Mouse (Mus musculus) MEL (cell line): ENCODE results near the gene Tmem266. TPM values are rescaled to one million over a fixed set of nuclear protein-coding genes. Genes with fewer than 3 reads are reported as not detected.

Source experiments
- DNase-seq: peaks from one replicate; pipeline ENCODE4 v3.0.0; 2011; ENCODE audit warnings: low read depth, low spot score
- H3K27ac ChIP-seq: 2 replicates; pipeline ENCODE4 v1.5.1; 2012; ENCODE audit warnings: low read depth, mild to moderate bottlenecking, control low read depth, low read length, moderate library complexity; ENCODE audit not compliant: control insufficient read depth
- H3K27me3 ChIP-seq, 2 experiments: fragments of 150-350 bp in 1 of 2; sonication (generic) in 1 of 2; 2 replicates each; pipeline ENCODE4 v1.6.1; 2012; ENCODE audit warnings: low read length in 2 of 2, mild to moderate bottlenecking in 2 of 2, improper control_type of control experiment in 1 of 2, moderate library complexity in 1 of 2; ENCODE audit not compliant: insufficient read depth in 2 of 2, control insufficient read depth in 1 of 2
- H3K36me3 ChIP-seq, 2 experiments: 2 replicates each; pipeline ENCODE4 v1.6.1; 2012 to 2014; ENCODE audit warnings: low read length in 2 of 2, improper control_type of control experiment in 1 of 2, inconsistent platforms in 1 of 2, mild to moderate bottlenecking in 1 of 2; ENCODE audit not compliant: insufficient read depth in 2 of 2, control insufficient read depth in 1 of 2
- H3K4me1 ChIP-seq, 2 experiments: fragments of 150-350 bp in 1 of 2; sonication (generic) in 1 of 2; 2 replicates each; pipeline ENCODE4 v1.6.1; 2012; ENCODE audit warnings: low read length in 2 of 2, improper control_type of control experiment in 1 of 2, mild to moderate bottlenecking in 1 of 2; ENCODE audit not compliant: insufficient read depth in 2 of 2, control insufficient read depth in 1 of 2
- H3K4me3 ChIP-seq, 2 experiments: fragments of 150-350 bp in 1 of 2; sonication (generic) in 1 of 2; 2 replicates each; pipeline ENCODE4 v1.5.1; 2012; ENCODE audit warnings: low read depth in 2 of 2, low read length in 2 of 2, mild to moderate bottlenecking in 2 of 2, moderate library complexity in 2 of 2, control low read depth in 1 of 2, improper control_type of control experiment in 1 of 2; ENCODE audit not compliant: control insufficient read depth in 1 of 2, insufficient read depth in 1 of 2
- H3K79me2 ChIP-seq: 2 replicates; pipeline ENCODE4 v1.6.1; 2012; ENCODE audit warnings: mild to moderate bottlenecking, low read length, moderate library complexity; ENCODE audit not compliant: control insufficient read depth, poor library complexity, insufficient read depth
- H3K9ac ChIP-seq: 2 replicates; pipeline ENCODE4 v1.6.1; 2012; ENCODE audit warnings: low read depth, mild to moderate bottlenecking, control low read depth, low read length, moderate library complexity; ENCODE audit not compliant: control insufficient read depth, poor library complexity, severe bottlenecking
- H3K9me3 ChIP-seq: fragments of 150-350 bp; sonication (generic); replicated peaks from 2 replicates; pipeline ENCODE4 v1.6.1; 2012; ENCODE audit warnings: mild to moderate bottlenecking, low read length, improper control_type of control experiment, moderate library complexity; ENCODE audit not compliant: insufficient read depth
- CHD1 ChIP-seq: IDR thresholded peaks from 2 replicates; pipeline ENCODE4 v1.6.1; 2012; ENCODE audit warnings: low read depth, mild to moderate bottlenecking, inconsistent platforms, low read length, improper control_type of control experiment
- E2F4 ChIP-seq: IDR thresholded peaks from 2 replicates; pipeline ENCODE4 v1.6.1; 2011; ENCODE audit warnings: low read depth, low read length, improper control_type of control experiment, borderline replicate concordance
- ETS1 ChIP-seq: IDR thresholded peaks from 2 replicates; pipeline ENCODE4 v1.6.1; 2012; ENCODE audit warnings: low read depth, mild to moderate bottlenecking, inconsistent platforms, low read length, improper control_type of control experiment, moderate library complexity
- GABPA ChIP-seq: IDR thresholded peaks from 2 replicates; pipeline ENCODE4 v1.6.1; 2012; ENCODE audit warnings: low read depth, mild to moderate bottlenecking, inconsistent platforms, low read length, improper control_type of control experiment, moderate library complexity
- MAFK ChIP-seq: IDR thresholded peaks from 2 replicates; pipeline ENCODE4 v1.6.1; 2011; ENCODE audit warnings: low read depth, mild to moderate bottlenecking, low read length, improper control_type of control experiment, borderline replicate concordance
- MAZ ChIP-seq: IDR thresholded peaks from 2 replicates; pipeline ENCODE4 v1.6.1; 2012; ENCODE audit warnings: low read depth, mild to moderate bottlenecking, inconsistent platforms, low read length, improper control_type of control experiment
- MXI1 ChIP-seq: IDR thresholded peaks from 2 replicates; pipeline ENCODE4 v1.6.1; 2011; ENCODE audit warnings: mild to moderate bottlenecking, low read depth, low read length, improper control_type of control experiment
- MYB ChIP-seq: IDR thresholded peaks from 2 replicates; pipeline ENCODE4 v1.6.1; 2011; ENCODE audit warnings: mild to moderate bottlenecking, low read depth, low read length, improper control_type of control experiment
- MYC ChIP-seq: IDR thresholded peaks from 2 replicates; pipeline ENCODE4 v1.6.1; 2011; ENCODE audit warnings: low read depth, mild to moderate bottlenecking, low read length, improper control_type of control experiment, moderate library complexity
- NELFE ChIP-seq: IDR thresholded peaks from 2 replicates; pipeline ENCODE4 v1.6.1; 2011; ENCODE audit warnings: low read depth, low read length, improper control_type of control experiment
- NRF1 ChIP-seq: IDR thresholded peaks from 2 replicates; pipeline ENCODE4 v1.6.1; 2014; ENCODE audit warnings: low read depth, mild to moderate bottlenecking, inconsistent platforms, low read length, improper control_type of control experiment, moderate library complexity; ENCODE audit not compliant: poor library complexity, insufficient read depth, severe bottlenecking
- POLR2A ChIP-seq, 2 experiments: IDR thresholded peaks; 2 replicates each; pipeline ENCODE4 v1.6.1; 2011 to 2012; ENCODE audit warnings: low read length in 2 of 2, mild to moderate bottlenecking in 2 of 2, control low read depth in 1 of 2, improper control_type of control experiment in 1 of 2, low read depth in 1 of 2, moderate library complexity in 1 of 2; ENCODE audit not compliant: control insufficient read depth in 1 of 2, insufficient read depth in 1 of 2, poor library complexity in 1 of 2
- POLR2AphosphoS2 ChIP-seq: IDR thresholded peaks from 2 replicates; pipeline ENCODE4 v1.6.1; 2011; ENCODE audit warnings: low read length, improper control_type of control experiment
- POLR2AphosphoS5 ChIP-seq: IDR thresholded peaks from 2 replicates; pipeline ENCODE4 v1.6.1; 2012; ENCODE audit warnings: low read depth, borderline replicate concordance, mild to moderate bottlenecking, inconsistent platforms, low read length, moderate library complexity, mixed read lengths
- RAD21 ChIP-seq: IDR thresholded peaks from 2 replicates; pipeline ENCODE4 v1.6.1; 2011; ENCODE audit warnings: mild to moderate bottlenecking, low read depth, low read length, improper control_type of control experiment
- RCOR1 ChIP-seq: IDR thresholded peaks from 2 replicates; pipeline ENCODE4 v1.6.1; 2012; ENCODE audit warnings: low read depth, mild to moderate bottlenecking, inconsistent platforms, low read length, improper control_type of control experiment
- TCF12 ChIP-seq: IDR thresholded peaks from 2 replicates; pipeline ENCODE4 v1.6.1; 2014; ENCODE audit warnings: low read depth, mild to moderate bottlenecking, inconsistent platforms, low read length, improper control_type of control experiment, moderate library complexity
- UBTF ChIP-seq: IDR thresholded peaks from 2 replicates; pipeline ENCODE4 v1.6.1; 2012; ENCODE audit warnings: low read depth, mild to moderate bottlenecking, inconsistent platforms, low read length, improper control_type of control experiment, moderate library complexity, borderline replicate concordance; ENCODE audit not compliant: insufficient read depth
- USF1 ChIP-seq: IDR thresholded peaks from 2 replicates; pipeline ENCODE4 v1.6.1; 2014; ENCODE audit warnings: low read depth, mild to moderate bottlenecking, inconsistent platforms, low read length, improper control_type of control experiment, moderate library complexity
- USF2 ChIP-seq, 2 experiments: IDR thresholded peaks; 2 replicates each; pipeline ENCODE4 v1.6.1; 2011 to 2012; ENCODE audit warnings: improper control_type of control experiment in 2 of 2, low read length in 2 of 2, borderline replicate concordance in 1 of 2, inconsistent platforms in 1 of 2, low read depth in 1 of 2, mild to moderate bottlenecking in 1 of 2; ENCODE audit not compliant: insufficient read depth in 1 of 2
- ZC3H11A ChIP-seq: IDR thresholded peaks from 2 replicates; pipeline ENCODE4 v1.6.1; 2012; ENCODE audit warnings: low read depth, mild to moderate bottlenecking, inconsistent platforms, low read length, improper control_type of control experiment
- ZMIZ1 ChIP-seq: IDR thresholded peaks from 2 replicates; pipeline ENCODE4 v1.6.1; 2012; ENCODE audit warnings: low read depth, mild to moderate bottlenecking, inconsistent platforms, low read length, improper control_type of control experiment, moderate library complexity
- ZNF384 ChIP-seq: IDR thresholded peaks from 2 replicates; pipeline ENCODE4 v1.6.1; 2012; ENCODE audit warnings: low read depth, mild to moderate bottlenecking, inconsistent platforms, low read length, improper control_type of control experiment
- polyA plus RNA-seq, 2 experiments: library from polyadenylated mRNA; stranded (reverse) in 1 of 2; unstranded in 1 of 2; fragments of >175 nt in 1 of 2; fragments of >200 nt in 1 of 2; gene quantifications; 2 replicates each; pipeline versions ENCODE4 v1.2.1 to v1.2.4; 2012; ENCODE audit warnings: low replicate concordance in 2 of 2, low read depth in 1 of 2; ENCODE audit not compliant: insufficient read length in 2 of 2, insufficient read depth in 1 of 2, missing spikeins in 1 of 2
- total RNA-seq: library from RNA; depleted of rRNA; stranded (reverse); fragments of 300-350 nt; gene quantifications from 2 replicates; pipeline ENCODE4 v1.2.3, GENCODE M21; 2012

Tmem266 gene
- total and polyA plus RNA-seq, 3 experiments = not detected

- no peak overlapping the region for H3K27ac ChIP-seq
- no peaks in the 10 kb centered on the region for H3K9me3 ChIP-seq
- H3K27me3 ChIP-seq = peaks cover 5 to 7% of the 10 kb centered on the region in 2 experiments; a peak in 3 of 4 replicates
- peak; percentile 36 for DNase-seq
- no peak overlapping the region; a peak in 1 of 4 replicates for H3K4me3 ChIP-seq
- TF ChIP-seq POLR2A (IDR thresholded peaks at IDR 0.05; ENCODE audit: control insufficient read depth in 1 of 2, insufficient read depth in 1 of 2, low read depth in 1 of 2, low read length in 2 of 2, poor library complexity in 1 of 2) (no peak), MAFK (no peak), TCF12 (no peak), MYB (no peak), CHD1 (no peak), MAZ (no peak), E2F4 (no peak), POLR2AphosphoS2 (no peak)
- no peaks in the 10 kb centered on the region; a peak in 1 of 4 replicates for H3K4me1 ChIP-seq
- no peaks in the 10 kb centered on the region for H3K36me3 ChIP-seq
- no peaks in the 10 kb centered on the region for H3K79me2 ChIP-seq
- H3K9ac ChIP-seq = no peak overlapping the region
Observed at GRCm38 (mm10) chr9:55411154-55411553, 84.4 kb downstream of the Tmem266 start.

DNA sequence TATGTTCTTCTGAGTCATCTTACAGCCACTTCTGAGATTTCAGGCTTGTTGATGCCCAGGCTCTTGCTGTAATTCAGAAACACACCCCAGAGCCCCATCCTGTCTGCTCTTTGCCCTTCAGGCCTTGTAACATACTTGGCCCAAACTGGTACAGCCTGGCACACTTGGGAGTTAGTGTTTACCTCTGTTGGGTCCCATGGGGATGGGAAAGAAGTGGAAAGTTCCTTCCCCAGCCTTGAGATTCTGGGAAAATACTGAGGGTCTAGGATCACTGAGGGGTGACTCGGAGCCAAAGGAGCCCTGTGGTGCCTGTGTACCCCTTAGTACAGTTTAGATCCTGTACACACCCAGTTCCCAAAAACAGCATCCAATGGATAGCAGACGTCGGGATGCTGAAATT, 95.1 kb downstream of the Tmem266 start:
- no peak for DNase-seq
- H3K9ac ChIP-seq = no peak overlapping the region
- no peaks in the 10 kb centered on the region for H3K79me2 ChIP-seq

More for the DNA sequence above, 95.1 kb downstream of the Tmem266 start:
- no peaks in the 10 kb centered on the region for H3K36me3 ChIP-seq
- H3K9me3 ChIP-seq = no peaks in the 10 kb centered on the region
- H3K4me1 ChIP-seq = peaks cover 0 to 8% of the 10 kb centered on the region in 2 experiments; a peak in 2 of 4 replicates
- H3K27ac ChIP-seq = no peak overlapping the region
- no peaks in the 10 kb centered on the region; a peak in 1 of 4 replicates for H3K27me3 ChIP-seq
- H3K4me3 ChIP-seq = no peak overlapping the region
- TF ChIP-seq RCOR1 (no peak), GABPA (no peak), USF2 (IDR thresholded peaks at IDR 0.05; ENCODE audit: borderline replicate concordance in 1 of 2, insufficient read depth in 1 of 2, low read depth in 1 of 2, low read length in 2 of 2) (no peak), MYC (no peak), ETS1 (no peak), MAZ (no peak), ZNF384 (no peak), POLR2AphosphoS2 (no peak), USF1 (no peak), UBTF (no peak), NELFE (no peak), NRF1 (no peak), ZMIZ1 (no peak), ZC3H11A (no peak), POLR2A (IDR thresholded peaks at IDR 0.05; ENCODE audit: control insufficient read depth in 1 of 2, insufficient read depth in 1 of 2, low read depth in 1 of 2, low read length in 2 of 2, poor library complexity in 1 of 2) (no peak), RAD21 (no peak), POLR2AphosphoS5 (no peak), MXI1 (no peak)
